Mouse (Mus musculus) liver, embryonic 14.5 days (tissue): ENCODE data around the gene Lipt2.

Experiments used
- CTCF ChIP-seq: IDR thresholded peaks from 2 replicates; pipeline ENCODE4 v1.5.1; 2016; ENCODE audit warnings: antibody characterized with exemption, low read depth, control low read depth
- EP300 ChIP-seq: IDR thresholded peaks from 2 replicates; pipeline ENCODE4 v1.6.1; 2016; ENCODE audit warnings: antibody characterized with exemption, low read depth

GRCm38 (mm10) chr7:100201191-100201590 is 42.1 kb downstream of the Lipt2 start:
- TF ChIP-seq CTCF: no peak
- TF ChIP-seq EP300: no peak
